Mouse (Mus musculus): ENCODE data around the gene Psmd1.

Psmd1 gene

DNA sequence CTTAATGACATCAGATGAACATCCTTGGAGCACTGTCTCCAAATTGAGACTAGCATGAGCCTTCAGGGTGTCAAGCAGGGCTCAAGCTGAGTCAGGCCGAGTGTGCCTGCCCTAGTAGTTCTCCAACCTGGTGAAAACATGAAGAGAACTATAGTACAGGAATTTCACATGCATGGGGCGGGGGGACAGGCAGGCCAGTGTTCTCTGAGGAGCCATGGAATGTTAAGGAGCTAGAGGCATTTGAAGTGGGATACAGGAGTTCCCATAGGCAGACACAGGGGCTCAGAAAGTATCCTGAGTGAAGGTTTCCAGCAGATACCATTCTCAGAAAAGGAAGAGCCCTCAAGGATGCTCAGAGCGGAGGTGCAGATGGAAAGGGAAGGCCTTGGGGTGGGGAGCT lies 15.4 kb upstream of the Psmd1 start:
- ChIA-PET POLR2A (interaction anchor here in 2 of 4 experiments (1.0 to 4.0 kb wide), 2 partner anchors 10 to 11 kb away, joined by 3 to 15 read pairs; no protein-coding TSS in a partner anchor), CTCF (interaction anchor here in 2 of 4 experiments (0.6 to 1.8 kb wide), 2 partner anchors 9 to 10 kb away, joined by 4 to 8 read pairs; no protein-coding TSS in a partner anchor)

DNA sequence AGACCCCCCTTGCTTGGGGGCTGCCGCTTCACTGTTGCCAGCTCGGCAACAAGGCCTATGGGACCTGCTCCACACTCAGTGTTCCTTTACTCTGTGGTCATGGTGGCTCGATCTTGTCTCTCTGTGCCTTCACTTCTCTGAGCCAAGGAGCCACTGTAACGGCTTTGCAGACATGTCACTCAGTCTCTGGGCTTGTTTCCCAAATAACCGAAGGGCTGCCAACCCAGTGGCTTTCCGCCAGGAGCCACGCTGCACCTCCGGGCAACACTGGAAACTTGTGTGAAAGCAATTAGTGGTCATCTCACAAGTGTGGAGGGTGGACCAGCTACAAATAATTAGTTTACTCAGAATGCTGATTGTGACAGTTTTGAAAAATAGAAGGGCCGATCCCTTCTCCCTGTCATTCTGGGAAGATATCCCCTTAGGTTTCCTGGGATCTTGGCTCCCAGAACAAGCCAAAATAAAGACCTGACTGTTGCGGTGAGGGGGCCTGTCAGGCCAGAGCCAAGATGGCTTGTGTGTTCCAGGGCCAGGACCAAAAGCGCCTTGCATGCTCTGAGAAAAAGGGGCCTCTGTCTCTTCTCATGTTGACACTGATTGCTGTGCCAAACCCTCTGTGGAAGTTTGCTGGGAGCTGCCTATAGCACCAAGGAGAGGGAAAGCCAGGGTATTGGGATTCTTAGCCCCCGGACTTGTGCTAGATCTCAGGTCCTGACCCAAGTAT lies 10.8 kb upstream of the Psmd1 start:
- CTCF ChIA-PET = no interaction called here
- POLR2A ChIA-PET = interaction anchor here in 1 of 4 experiments (1.4 kb wide), 2 partner anchors 10 to 11 kb away, joined by 4 to 5 read pairs; partner anchors contain the start of gene Psmd1

DNA sequence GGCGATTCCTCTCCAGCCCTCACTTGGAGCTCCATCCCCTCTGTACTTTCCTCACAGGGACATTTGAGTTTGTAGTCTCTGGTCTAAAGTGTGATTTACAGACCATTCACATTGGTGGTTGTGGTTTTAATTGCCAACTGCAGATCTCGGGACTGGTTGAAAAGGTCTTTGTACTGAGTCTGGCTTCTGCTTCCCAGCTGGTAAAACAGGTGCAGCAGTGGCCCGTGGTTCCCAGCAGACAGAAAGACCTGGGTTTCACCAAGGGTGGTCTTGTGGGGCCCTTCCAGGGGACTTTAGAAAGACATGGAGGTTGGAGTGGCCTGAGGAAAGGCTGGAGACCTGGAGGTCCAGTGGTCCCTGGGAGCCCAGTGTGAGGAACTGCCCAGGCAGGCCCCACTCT lies 9.2 kb upstream of the Psmd1 start:
- ChIA-PET CTCF (interaction anchor here in 1 of 4 experiments (0.7 kb wide), 1 partner anchor 9 kb away, joined by 3 read pairs; no protein-coding TSS in a partner anchor), POLR2A (no interaction called here)

DNA sequence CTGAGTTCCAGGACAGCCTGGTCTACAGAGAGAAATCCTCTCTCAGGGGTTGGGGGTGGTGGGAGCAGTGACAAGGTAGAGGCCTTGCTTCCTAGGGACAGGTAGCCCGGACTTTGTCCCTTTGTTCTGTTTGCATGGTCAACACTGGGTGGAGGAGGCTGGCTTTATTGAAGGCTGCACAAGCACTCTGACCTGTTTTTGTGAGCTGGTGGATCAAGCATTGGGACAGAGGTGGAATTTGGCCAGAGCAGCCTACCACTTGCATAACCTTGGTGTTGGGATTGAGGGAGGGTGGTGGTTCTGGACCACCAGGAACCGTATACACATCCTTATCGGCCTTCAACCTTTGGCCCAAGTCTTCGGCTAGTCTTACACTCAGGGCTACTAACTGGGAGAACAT lies 7.9 kb upstream of the Psmd1 start:
- ChIA-PET POLR2A (interaction anchor here in 2 of 4 experiments (0.7 to 1.9 kb wide), 2 partner anchors 11 to 1730 kb away, joined by 3 to 8 read pairs; partner anchors contain the start of gene 2810459M11Rik (in 1 of the 2)), CTCF (interaction anchor here in 1 of 4 experiments (1.1 kb wide), 1 partner anchor 123 kb away, joined by 3 read pairs; no protein-coding TSS in a partner anchor)

DNA sequence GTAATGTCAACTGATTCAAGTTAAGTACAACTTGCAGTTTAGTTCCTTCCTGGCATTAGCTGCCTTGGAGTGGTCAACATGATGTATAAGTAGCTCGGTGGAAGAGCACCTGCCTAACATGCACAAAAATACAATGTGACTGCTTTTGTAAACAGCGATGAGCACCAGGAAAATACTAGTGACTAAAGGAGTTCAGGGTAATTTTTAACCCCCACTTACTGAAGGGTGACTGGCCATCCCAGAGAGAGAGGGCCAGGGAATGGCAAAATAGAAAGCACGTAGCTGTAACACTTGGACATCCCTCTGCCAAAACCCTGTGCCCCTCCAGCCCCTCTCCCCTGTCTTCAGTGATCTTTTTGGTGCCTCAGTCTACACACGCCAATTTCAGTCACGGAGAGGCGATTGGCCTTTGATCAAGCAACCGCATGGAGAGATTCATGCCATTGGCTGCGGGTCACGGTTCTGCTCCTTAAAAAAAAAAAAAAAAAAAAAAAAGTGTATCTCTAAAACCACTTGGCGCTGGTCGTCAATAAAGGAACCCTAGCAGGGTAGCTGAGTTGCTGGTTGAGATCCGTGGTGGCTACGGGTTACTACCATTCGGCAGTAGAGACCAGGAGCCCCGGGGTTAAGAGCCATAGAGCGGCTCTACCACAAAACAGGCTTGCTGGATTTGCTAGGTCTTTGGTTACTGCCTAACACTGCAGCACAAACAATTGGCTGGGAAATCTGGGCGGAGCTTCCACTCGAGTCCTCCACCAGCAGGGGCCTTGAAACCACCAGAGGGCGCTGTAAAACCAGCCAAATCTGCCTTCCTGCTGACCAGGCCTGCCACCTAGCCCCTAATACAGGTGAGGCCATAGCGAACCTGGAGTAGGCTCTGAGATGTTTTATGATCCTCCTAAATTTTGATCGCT lies 5.1 kb upstream of the Psmd1 start:
- ChIA-PET CTCF (interaction anchor here (0.5 to 3.1 kb wide), 59 partner anchors 8 to 371 kb away, joined by 3 to 20 read pairs (median 4); partner anchors contain the start of genes 2810459M11Rik (in 4 of the 4), Cab39 (in 1 of the 4) and Htr2b (in 1 of the 4)), POLR2A (interaction anchor here (0.7 to 3.6 kb wide), 68 partner anchors 8 to 469 kb away, joined by 3 to 20 read pairs (median 3); partner anchors contain the start of genes Armc9 (in 3 of the 4), Cab39 (in 3 of the 4), 2810459M11Rik (in 2 of the 4) and Ncl (in 2 of the 4))

DNA sequence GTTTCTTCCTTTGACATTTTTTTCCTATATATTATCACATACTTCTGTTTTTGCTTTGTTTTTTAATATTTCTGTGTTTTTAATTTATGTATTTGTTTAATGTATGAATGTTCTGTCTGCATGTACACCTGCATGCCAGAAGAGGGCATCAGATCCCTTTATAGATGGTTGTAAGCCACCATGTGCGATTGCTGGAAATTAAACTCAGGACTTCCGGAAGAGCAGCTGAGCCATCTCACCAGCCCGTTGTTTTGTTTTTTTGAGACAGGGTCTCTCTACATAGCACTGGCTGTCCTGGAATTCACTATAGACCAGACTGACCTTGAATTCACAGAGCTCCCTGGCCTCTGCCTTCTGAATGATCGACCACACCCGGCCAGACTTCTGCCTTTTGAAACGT lies 1.7 kb upstream of the Psmd1 start:
- ChIA-PET CTCF (interaction anchor here in 2 of 4 experiments (0.7 to 1.0 kb wide), 2 partner anchors 81 to 109 kb away, joined by 3 to 4 read pairs; no protein-coding TSS in a partner anchor), POLR2A (interaction anchor here in 3 of 4 experiments (0.7 to 1.8 kb wide), 16 partner anchors 10 to 464 kb away, joined by 3 to 7 read pairs (median 4); partner anchors contain the start of genes Ncl (in 2 of the 3), Armc9 (in 1 of the 3), Ptma (in 1 of the 3) and Spata3 (in 1 of the 3))

DNA sequence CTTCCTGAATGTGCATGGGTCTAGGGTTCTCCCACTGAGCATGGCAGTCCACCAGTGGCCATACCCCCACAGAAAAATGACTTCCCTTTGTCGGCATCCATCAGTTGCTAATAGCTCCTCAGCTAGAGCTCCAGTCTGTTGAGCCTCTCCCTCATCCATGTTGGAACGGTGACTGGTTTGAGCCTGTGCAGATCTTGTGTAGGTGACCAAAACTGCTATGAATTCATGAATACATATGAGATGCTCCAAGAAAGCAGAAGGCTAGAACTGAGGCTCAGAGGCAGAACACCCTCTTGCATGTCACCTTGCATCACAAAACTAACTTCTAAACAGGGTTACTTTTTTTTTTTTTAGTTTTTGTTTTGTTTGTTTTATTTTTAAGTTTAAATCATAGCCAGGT lies 12.4 kb downstream of the Psmd1 start:
- CTCF ChIA-PET = no interaction called here

DNA sequence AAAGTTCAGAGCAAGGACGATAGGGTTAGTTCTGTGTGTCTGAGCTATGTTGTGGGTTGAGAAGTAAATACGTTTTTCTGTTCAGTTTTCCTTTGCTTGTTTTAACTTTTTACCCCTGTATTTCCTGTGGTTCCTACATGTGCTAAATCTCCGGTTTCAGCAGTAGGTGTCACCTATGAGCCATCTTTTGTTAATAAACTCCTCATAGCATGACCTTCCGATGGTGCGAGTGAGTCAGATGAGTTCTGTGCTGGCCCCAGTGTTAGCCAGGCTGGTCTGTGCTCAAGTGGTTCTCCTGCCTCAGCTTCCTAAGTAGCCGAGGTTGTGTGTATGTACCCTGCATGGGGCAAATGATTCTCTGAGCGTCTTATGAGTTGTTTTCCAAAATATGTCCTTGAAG lies 30.2 kb downstream of the Psmd1 start:
- CTCF ChIA-PET = interaction anchor here in 1 of 4 experiments (1.2 kb wide), 1 partner anchor 34 kb away, joined by 5 read pairs; no protein-coding TSS in a partner anchor
- POLR2A ChIA-PET = no interaction called here

More for the DNA sequence above, 12.4 kb downstream of the Psmd1 start:
- POLR2A ChIA-PET = interaction anchor here in 3 of 4 experiments (0.7 to 1.5 kb wide), 4 partner anchors 12 to 40 kb away, joined by 3 to 4 read pairs (median 3); no protein-coding TSS in a partner anchor

DNA sequence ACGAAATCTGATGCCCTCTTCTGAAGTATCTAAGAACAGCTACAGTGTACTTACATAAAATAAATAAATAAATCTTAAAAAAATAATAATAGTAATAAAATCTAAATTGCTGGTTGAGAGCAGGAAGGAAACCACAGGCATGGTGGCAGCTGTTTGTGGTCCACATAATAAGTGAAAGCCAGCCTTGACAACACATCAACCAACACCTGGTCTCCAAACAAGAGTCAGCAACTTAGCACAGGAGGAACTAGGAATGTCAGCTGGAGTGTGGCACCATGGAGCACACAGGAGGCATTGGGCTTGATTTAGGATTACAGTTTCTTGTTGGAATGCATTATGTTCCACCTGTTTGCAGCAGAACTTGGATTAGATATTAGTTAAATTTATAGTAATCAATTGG lies 40.9 kb downstream of the Psmd1 start:
- CTCF ChIA-PET = interaction anchor here in 1 of 4 experiments (0.6 kb wide), 1 partner anchor 24 kb away, joined by 3 read pairs; no protein-coding TSS in a partner anchor
- POLR2A ChIA-PET = no interaction called here

DNA sequence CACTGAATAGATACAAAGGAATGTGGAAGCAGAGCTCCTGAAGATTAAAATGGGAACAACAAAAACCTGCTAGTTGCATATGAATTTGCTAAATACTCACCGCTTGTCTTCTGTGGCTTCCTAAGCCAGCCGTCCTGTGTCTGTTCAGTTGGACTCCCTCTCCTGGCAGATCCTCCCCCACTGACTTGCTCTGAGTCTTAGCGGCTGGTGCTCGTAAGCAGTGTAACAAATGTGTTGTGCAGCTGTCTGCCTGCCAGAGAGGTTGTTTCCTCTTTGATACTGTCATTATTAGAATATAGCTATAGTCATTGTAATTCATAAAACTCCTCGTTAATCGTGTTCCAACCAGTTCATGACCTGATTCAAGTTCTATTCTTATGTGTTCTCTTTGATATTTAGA lies 47.6 kb downstream of the Psmd1 start, which contains the start of gene Htr2b:
Gene Htr2b (minus strand): TSS at position 192 of the 400 bp plus-strand sequence.
- POLR2A ChIA-PET = interaction anchor here in 2 of 4 experiments (0.8 to 1.9 kb wide), 6 partner anchors 9 to 248 kb away, joined by 3 to 7 read pairs (median 4); partner anchors contain the start of gene Ncl (in 1 of the 2)
- CTCF ChIA-PET = interaction anchor here in 1 of 4 experiments (1.1 kb wide), 1 partner anchor 52 kb away, joined by 4 read pairs; no protein-coding TSS in a partner anchor

DNA sequence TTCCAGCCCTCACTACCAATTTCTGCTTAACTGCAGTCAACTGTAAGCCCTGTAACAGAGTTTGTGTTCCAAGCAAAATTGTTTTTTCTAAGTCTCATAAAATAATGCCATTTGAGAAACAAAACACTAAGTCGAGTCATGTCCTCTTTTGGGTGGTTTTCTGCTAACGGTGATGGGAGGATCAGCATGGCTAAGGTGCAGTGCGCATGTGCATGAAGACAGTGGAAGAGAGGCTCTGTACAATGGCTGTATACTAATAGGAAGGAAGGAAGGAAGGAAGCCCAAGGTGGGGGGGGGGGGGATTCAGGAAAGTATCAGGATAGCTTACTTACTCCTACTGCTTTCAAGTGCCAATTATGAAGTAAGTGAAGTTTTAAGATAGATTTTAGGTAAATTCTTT lies 50.0 kb downstream of the Psmd1 start:
- CTCF ChIA-PET = interaction anchor here in 1 of 4 experiments (0.7 kb wide), 2 partner anchors 16 to 18 kb away, joined by 3 to 6 read pairs; no protein-coding TSS in a partner anchor
- POLR2A ChIA-PET = interaction anchor here in 2 of 4 experiments (0.6 to 2.9 kb wide), 5 partner anchors 10 to 1294 kb away, joined by 3 to 12 read pairs (median 3); no protein-coding TSS in a partner anchor

DNA sequence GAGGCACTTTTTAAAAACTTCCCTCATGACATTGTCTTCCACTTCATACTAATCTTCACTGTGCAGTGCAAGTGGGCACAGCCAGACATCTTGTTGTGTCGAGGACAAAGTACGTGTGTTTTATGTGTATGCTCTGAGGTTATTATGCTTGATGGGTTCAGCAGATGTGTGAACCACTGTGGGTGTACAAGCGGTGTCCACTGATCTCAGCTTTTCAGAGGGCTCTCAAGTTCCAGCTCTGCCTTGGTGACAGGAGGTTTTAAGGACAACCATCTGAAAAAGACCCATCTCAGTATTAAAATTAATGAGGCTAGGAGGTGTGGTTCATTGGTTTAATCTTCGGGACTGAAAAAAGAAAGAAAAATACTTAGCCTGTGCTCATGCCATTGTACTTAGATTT lies 55.4 kb downstream of the Psmd1 start:
- POLR2A ChIA-PET = interaction anchor here in 1 of 4 experiments (1.1 to 1.3 kb wide), 3 partner anchors 11 to 28 kb away, joined by 3 to 4 read pairs (median 4); no protein-coding TSS in a partner anchor
- CTCF ChIA-PET = interaction anchor here in 1 of 4 experiments (0.7 kb wide), 1 partner anchor 203 kb away, joined by 5 read pairs; no protein-coding TSS in a partner anchor

DNA sequence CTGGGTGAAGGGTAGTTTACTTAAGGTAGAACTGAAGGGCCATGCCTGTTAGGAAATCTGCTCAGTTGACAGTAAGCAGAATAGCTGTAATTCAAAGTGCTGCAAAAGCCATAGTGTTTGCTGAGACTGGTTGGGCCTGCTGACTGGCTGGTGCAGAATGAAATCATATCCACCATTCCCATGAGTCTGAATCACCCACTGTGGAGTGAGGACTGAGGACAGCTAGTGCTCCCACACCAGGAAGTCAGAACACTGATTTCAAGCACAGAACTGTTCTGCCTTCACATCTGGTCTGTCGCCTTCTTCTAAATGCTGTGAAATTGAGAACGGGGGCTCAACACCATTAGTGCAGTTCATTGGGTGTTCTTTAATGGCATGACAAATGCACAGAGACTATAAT lies 61.8 kb downstream of the Psmd1 start:
- POLR2A ChIA-PET = interaction anchor here in 1 of 4 experiments (0.6 to 1.5 kb wide), 2 partner anchors 11 to 35 kb away, joined by 3 read pairs; no protein-coding TSS in a partner anchor
- CTCF ChIA-PET = interaction anchor here in 1 of 4 experiments (1.3 kb wide), 1 partner anchor 18 kb away, joined by 3 read pairs; no protein-coding TSS in a partner anchor

DNA sequence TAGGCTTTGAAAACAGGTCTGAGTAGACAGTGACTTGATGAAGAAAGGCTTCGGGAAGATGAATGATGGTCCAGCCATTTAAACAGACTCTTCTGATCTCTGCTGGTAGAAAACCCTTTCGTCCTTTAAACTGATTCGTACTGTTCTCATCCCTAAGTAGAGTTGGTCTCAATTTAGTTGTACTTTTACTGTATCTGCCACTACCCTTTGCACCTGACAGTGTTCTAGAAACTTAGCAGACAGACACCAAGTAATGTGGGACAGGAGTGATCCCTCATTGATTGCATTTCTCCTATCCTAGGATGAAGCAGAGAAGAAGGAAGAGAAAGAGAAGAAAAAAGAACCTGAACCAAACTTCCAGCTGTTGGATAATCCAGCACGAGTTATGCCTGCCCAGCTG lies 69.2 kb downstream of the Psmd1 start, which contains the start of gene Gm21972:
Gene Gm21972 (plus strand): TSS at position 301 of the 400 bp plus-strand sequence.
- POLR2A ChIA-PET = interaction anchor here in 2 of 4 experiments (0.6 to 1.9 kb wide), 8 partner anchors 9 to 208 kb away, joined by 3 to 6 read pairs (median 4); partner anchors contain the start of gene Htr2b (in 1 of the 2)
- CTCF ChIA-PET = interaction anchor here in 1 of 4 experiments (1.6 kb wide), 1 partner anchor 11 kb away, joined by 3 read pairs; no protein-coding TSS in a partner anchor

DNA sequence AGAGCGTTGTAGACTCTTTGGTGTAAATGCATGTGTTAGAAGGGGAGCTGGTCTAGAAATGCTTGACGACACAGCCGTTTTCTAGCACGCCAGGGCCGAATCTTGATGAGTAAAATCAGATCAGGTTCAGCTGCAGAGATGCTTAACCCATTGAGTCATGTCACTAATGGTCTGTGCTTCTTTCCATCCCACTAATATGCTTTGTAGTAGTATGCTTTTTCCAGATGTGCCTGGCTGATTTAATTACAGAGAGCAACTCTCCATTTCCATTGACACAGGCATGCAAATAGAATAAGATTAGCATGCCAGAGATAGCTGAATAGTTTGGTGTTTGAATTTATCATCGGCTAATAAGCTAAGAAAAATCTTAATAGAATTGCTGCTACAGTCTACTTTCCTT lies 71.1 kb downstream of the Psmd1 start:
- POLR2A ChIA-PET = interaction anchor here in 1 of 4 experiments (0.9 to 1.4 kb wide), 5 partner anchors 13 to 76 kb away, joined by 3 to 4 read pairs (median 3); no protein-coding TSS in a partner anchor

DNA sequence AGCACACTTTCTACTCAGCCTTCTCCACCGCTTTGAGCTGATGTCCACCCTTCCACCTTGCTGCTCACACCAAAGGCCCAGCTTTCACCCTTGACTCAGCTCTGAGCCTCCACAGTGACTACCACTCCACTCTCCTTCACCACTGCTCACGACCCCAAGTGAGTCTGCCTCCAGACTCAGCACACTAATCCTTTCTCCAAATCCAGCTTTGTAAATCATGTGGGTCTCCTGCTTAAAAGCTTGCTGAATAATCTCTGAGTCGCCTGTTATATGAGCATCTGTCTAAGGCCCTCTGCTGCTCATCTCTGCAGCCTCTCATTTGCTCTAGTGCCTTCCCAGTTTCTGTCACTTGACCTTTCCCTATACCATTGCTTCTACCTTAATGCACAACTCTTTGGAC lies 76.9 kb downstream of the Psmd1 start:
- ChIA-PET POLR2A (interaction anchor here in 3 of 4 experiments (0.6 to 6.1 kb wide), 7 partner anchors 9 to 214 kb away, joined by 3 to 44 read pairs (median 3); partner anchors contain the start of gene Armc9 (in 2 of the 3)), CTCF (interaction anchor here (0.6 to 1.1 kb wide), 7 partner anchors 9 to 787 kb away, joined by 3 to 5 read pairs (median 3); partner anchors contain the start of gene Armc9 (in 1 of the 4))

More for the DNA sequence above, 71.1 kb downstream of the Psmd1 start:
- CTCF ChIA-PET = interaction anchor here in 1 of 4 experiments (1.5 kb wide), 1 partner anchor 76 kb away, joined by 3 read pairs; no protein-coding TSS in a partner anchor

DNA sequence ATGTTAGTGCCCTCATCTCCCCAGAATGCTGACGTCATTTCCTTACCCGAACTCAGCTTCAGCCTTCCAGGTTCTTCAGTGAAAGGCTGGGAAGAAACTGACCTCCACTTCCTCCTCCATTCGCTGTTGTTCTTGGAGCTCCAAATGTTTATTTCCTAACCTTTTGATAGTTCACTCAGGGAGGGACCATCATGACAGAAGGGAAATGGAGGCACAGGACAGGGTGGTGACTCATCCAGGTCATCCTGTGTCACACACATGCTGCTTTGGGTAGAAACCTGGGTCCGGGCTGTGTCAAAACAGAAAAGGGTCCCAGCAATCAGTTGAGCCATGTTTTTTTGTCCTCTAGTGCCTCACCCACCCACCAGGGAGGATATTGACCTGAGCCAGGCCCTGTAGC lies 79.0 kb downstream of the Psmd1 start:
- ChIA-PET CTCF (interaction anchor here in 3 of 4 experiments (0.9 to 3.3 kb wide), 12 partner anchors 9 to 207 kb away, joined by 3 to 14 read pairs (median 6); partner anchors contain the start of gene Armc9 (in 1 of the 3)), POLR2A (interaction anchor here in 2 of 4 experiments (0.6 to 6.1 kb wide), 14 partner anchors 10 to 298 kb away, joined by 3 to 44 read pairs (median 4); partner anchors contain the start of genes Armc9 (in 2 of the 2), Ncl (in 2 of the 2) and Gm21972 (in 1 of the 2))

Measured in embryonic stem cell, embryonic (primary cell).